Mouse (Mus musculus) retina, embryonic 14.5 days (tissue): ENCODE data around the gene Map4k5.

Source experiments
- DNase-seq: peaks from one replicate; pipeline ENCODE4 v3.0.0-alpha.2; 2015; ENCODE audit warnings: low spot score

Map4k5 gene

GRCm38 (mm10) chr12:69788380-69788779 is 104.6 kb downstream of the Map4k5 start:
- no peak for DNase-seq

GRCm38 (mm10) chr12:69785471-69785870 is 107.5 kb downstream of the Map4k5 start:
- no peak for DNase-seq

GRCm38 (mm10) chr12:69783247-69784025 is 109.6 kb downstream of the Map4k5 start:
- no peak for DNase-seq

GRCm38 (mm10) chr12:69781935-69782650 is 110.9 kb downstream of the Map4k5 start:
- no peak for DNase-seq

- no peak for DNase-seq
Measured at GRCm38 (mm10) chr12:69781480-69781879, 111.5 kb downstream of the Map4k5 start.

DNA sequence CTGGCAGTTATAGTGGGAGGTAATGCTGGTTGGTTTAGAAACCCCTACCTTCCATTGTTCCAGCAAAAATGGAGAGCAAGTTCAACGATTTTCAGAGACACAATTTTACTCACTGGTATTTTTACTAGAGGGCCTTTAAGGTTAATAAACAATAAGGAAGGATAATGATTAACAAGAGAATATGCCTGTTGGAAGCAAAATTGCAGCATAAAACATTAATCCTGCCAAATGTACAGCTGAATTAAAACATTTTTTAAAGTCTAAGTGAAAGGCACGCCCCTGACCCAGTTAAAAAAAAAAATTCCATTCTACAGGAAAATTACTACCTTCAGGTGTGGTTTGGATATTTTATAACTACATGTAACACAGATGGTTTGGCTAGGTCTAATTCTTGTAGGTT is 115.0 kb downstream of the Map4k5 start:
- no peak for DNase-seq

DNA sequence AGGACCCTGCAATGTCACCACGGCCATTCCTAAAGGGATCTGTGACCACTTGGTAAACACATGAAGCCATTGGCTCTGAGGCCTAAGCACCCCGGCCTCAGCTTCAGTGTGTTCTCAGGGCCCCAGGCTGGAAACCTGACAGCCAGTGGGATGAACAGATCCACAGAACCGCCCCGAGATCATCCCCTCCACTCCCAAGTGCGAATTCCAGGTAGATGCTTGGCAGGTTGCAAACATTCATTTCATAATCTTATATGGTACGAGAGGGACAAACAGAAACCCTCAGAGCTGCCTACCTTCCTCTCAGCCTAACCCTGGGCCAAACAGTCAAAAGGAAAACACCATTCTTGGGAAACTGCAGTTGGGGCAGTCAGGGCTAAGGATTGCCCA is 115.7 kb downstream of the Map4k5 start:
- DNase-seq: no peak

DNA sequence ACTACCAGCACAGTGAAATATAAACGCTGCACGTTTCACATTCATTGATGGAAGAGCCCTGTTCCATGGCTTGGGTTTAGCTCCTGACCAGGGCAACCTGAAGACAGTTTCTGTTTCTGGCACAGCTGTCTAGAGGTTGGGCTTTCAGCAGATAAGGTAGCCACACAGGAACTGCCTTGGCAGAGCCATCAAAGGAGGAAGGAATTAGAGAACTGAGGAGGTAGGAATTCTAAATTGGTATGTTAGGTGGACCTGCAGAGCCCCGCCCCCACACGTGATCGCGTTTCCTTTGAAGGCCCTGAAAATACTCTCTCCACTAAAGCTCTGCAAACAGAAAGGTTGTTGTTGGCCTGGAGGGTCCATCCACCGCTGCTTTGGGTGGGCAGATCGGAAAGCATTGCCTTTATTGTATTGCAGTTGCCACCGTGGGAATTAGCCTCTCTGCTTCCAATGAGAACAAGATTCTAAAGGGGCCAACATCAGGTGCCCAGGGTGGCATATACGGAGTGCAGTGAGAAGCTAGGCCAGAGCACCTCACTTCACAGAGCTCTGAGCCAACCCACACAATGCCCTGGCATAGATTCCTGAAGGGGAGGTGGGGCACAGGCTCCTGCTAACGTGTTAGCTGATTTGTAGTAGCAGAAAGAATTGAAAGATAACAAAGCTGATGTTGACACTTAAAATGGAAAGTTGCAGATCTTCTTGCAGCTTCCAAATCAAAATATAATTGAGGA is 116.2 kb downstream of the Map4k5 start:
- no peak for DNase-seq

GRCm38 (mm10) chr12:69768841-69769240 is 124.2 kb downstream of the Map4k5 start:
- no peak for DNase-seq

GRCm38 (mm10) chr12:69767476-69768258 is 125.3 kb downstream of the Map4k5 start:
- DNase-seq: no peak

- no peak for DNase-seq
Measured at GRCm38 (mm10) chr12:69766185-69766904, 126.7 kb downstream of the Map4k5 start.

DNA sequence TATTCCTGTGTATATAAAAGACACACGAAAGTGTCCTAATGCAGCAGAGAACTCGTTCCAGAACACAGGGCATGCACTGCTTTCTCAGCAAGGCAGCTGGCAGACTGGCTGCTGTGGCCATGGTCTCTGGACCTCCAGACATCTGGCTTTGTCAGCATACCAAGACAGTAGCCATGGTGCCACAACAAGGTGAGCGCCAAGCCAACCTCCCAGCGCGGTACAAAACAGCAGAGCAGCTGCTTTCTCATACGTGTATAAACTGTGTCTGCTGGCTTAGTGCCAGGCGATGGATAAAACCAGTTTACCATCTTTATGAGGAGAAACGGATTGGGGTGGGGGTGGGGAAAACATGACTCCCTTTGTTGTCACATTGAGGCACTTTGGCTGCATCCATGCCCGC is 127.5 kb downstream of the Map4k5 start:
- no peak for DNase-seq

GRCm38 (mm10) chr12:69761603-69762002 is 131.4 kb downstream of the Map4k5 start:
- no peak for DNase-seq

- DNase-seq: no peak
Measured at GRCm38 (mm10) chr12:69760743-69761406, 132.1 kb downstream of the Map4k5 start.

- no peak for DNase-seq
Measured at GRCm38 (mm10) chr12:69760014-69760413, 133.0 kb downstream of the Map4k5 start.

- DNase-seq: no peak
Measured at GRCm38 (mm10) chr12:69759267-69759885, 133.6 kb downstream of the Map4k5 start.

DNA sequence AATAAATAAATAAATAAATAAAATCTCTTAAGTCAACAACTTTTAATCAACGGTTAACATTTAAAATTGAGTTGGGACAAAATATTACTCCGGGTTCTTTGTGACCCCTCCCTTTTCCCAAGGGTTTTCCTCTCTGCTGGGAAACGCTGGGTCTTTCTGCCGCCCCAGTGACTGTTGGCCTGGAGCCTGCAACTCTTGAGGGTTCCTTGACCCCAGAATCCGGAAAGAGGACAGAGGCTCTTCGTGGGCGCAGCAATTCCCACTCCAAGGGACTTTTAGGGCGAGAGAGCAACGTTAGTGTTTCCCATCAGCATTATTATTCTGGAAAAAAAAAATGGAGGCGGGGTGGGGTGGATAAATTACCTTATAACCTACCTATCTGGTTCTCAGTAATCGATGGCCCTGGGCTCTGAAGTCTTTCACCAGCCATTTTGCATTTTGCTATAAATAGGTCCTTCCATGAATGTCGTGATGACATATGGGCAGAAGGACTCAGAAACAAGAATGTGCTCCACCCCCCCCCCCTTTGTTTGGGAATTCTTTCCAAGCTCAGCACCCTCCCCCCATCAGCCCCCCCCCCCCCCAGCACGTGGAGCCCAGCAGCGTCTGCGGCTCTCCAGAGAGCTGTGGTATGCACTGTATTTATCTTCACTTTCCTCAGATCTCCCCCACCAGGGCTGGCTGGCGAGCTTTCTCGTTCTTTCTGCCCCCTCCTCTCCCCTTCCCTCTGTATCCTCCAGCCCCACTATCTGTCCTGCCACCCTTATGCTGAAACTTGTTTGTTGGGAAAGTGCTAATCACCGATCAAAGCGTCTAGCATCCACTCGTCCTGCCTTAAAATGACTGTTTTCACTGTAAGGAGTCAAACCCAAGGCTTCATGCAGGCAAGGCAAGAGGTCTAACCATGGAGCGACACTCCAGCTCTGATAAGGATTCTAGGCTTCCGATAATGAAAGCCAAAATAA is 134.5 kb downstream of the Map4k5 start:
- DNase-seq: peak; percentile 49

GRCm38 (mm10) chr12:69757418-69758141 is 135.4 kb downstream of the Map4k5 start:
- peak; percentile 73 for DNase-seq
